Mouse (Mus musculus) erythroblast, adult 5-6 weeks (primary cell): ENCODE data around the gene Ddah1. TPM values are rescaled to one million over a fixed set of nuclear protein-coding genes. Genes with fewer than 3 reads are reported as not detected.
"Not testable (repeated sequence)": the region's sequence is repeated elsewhere in the genome, so short reads cannot be mapped to it uniquely, and the experiment has no call there.

Source experiments
- ATAC-seq: replicated peaks from 2 replicates; pipeline ENCODE4 v1.8.0; 2016; ENCODE audit warnings: moderate number of reproducible peaks, mild to moderate bottlenecking, moderate TSS enrichment, inconsistent platforms; ENCODE audit not compliant: poor library complexity, low FRiP score, severe bottlenecking
- total RNA-seq, 2 experiments: library from RNA; stranded (forward) in 1 of 2; stranded (reverse) in 1 of 2; fragments of 150-400 nt in 1 of 2; fragments of 200-764, 138-1000 nt in 1 of 2; gene quantifications; 2 replicates each; pipeline versions ENCODE4 v1.2.3 to v1.2.4; 2015 to 2017; ENCODE audit warnings: low replicate concordance in 2 of 2

The Ddah1 gene
- total RNA-seq, 2 experiments from 2014 or later = not detected

- no peak for ATAC-seq
Observed at GRCm38 (mm10) chr3:145852800-145853199, 94.3 kb downstream of the Ddah1 start.

GRCm38 (mm10) chr3:145853713-145854112, 95.2 kb downstream of the Ddah1 start:
- no peak for ATAC-seq

GRCm38 (mm10) chr3:145854427-145854826, 96.0 kb downstream of the Ddah1 start:
- no peak for ATAC-seq

- ATAC-seq = no peak
Observed at GRCm38 (mm10) chr3:145855299-145855698, 96.8 kb downstream of the Ddah1 start.

GRCm38 (mm10) chr3:145858388-145858787, 99.9 kb downstream of the Ddah1 start:
- no peak for ATAC-seq

- ATAC-seq = no peak
Observed at GRCm38 (mm10) chr3:145862521-145862920, 104.0 kb downstream of the Ddah1 start.

- ATAC-seq = no peak
Observed at GRCm38 (mm10) chr3:145864033-145864712, 105.7 kb downstream of the Ddah1 start.

- no peak for ATAC-seq
Observed at GRCm38 (mm10) chr3:145864713-145865233, 106.3 kb downstream of the Ddah1 start.

GRCm38 (mm10) chr3:145872680-145873079, 114.2 kb downstream of the Ddah1 start:
- ATAC-seq = no peak

GRCm38 (mm10) chr3:145873271-145873670, 114.8 kb downstream of the Ddah1 start:
- ATAC-seq = no peak

- no peak for ATAC-seq
Observed at GRCm38 (mm10) chr3:145874126-145874525, 115.7 kb downstream of the Ddah1 start.

- ATAC-seq = no peak
Observed at GRCm38 (mm10) chr3:145876120-145876519, 117.6 kb downstream of the Ddah1 start.

GRCm38 (mm10) chr3:145878867-145879266, 120.4 kb downstream of the Ddah1 start:
- ATAC-seq = not testable (repeated sequence)

GRCm38 (mm10) chr3:145880335-145880734, 121.9 kb downstream of the Ddah1 start:
- ATAC-seq = no peak

GRCm38 (mm10) chr3:145882076-145882874, 123.8 kb downstream of the Ddah1 start:
- ATAC-seq = no peak

GRCm38 (mm10) chr3:145883233-145883632, 124.8 kb downstream of the Ddah1 start:
- no peak for ATAC-seq

- ATAC-seq = no peak
Observed at GRCm38 (mm10) chr3:145885376-145885775, 126.9 kb downstream of the Ddah1 start.

- ATAC-seq = no peak
Observed at GRCm38 (mm10) chr3:145885851-145886464, 127.5 kb downstream of the Ddah1 start.

- no peak for ATAC-seq
Observed at GRCm38 (mm10) chr3:145887430-145887971, 129.0 kb downstream of the Ddah1 start.
